Mouse (Mus musculus) layer of hippocampus, adult 9-10 months (tissue): ENCODE data around the gene Gm9.
A peak's percentile ranks its signal among the peaks of the same experiment; 100 is the strongest.
"Not testable (repeated sequence)": the region's sequence is repeated elsewhere in the genome, so short reads cannot be mapped to it uniquely, and the experiment has no call there.

Experiments
- DNase-seq: peaks from one replicate; pipeline ENCODE4 v3.0.0; 2022; ENCODE audit warnings: low spot score

Gm9 gene

DNA sequence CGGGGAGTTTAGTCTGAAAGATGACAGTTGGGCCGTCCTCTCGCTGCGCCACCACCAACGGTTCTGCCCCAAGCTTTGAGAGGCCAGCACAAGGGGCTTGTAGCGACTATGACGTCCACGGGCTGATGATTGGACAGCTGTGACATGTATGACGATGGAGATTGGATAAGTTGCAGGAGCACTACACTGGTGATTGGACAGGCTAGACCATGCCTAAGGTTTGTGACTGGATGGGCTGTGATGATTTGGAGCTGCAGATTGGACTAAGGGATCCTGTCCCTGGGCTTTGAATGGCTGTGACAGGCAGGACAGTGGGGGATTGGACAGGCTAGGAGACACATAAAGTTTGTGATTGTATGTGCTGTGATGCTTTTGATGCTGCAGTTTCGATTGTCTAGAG lies at the start of gene Gm9:
Gm9 (minus strand) TSS at position 101 of the 400 bp plus-strand sequence.
- no peak for DNase-seq

DNA sequence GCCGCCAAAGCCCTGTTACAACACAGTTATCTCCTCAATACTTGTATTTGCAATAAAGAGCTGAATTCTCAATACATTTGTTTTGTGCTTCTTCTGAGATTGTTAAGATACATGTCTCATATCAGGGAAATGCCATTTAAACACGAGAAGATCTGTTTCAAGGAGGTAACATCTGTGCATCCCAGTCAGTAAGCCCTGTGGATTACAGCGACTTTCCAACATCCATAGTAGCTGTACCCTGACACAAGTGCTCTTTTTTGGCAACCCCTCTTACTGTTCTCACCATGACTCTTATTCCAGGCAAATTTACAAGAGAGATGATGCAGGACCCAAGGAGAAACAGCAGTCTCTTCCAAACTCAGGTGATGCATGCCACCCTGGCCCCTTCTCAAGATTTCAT lies 38.8 kb upstream of the Gm9 start, which contains the start of gene Rhox3a:
Rhox3a (plus strand) TSS at position 301 of the 400 bp plus-strand sequence.
- DNase-seq: not testable (repeated sequence)

DNA sequence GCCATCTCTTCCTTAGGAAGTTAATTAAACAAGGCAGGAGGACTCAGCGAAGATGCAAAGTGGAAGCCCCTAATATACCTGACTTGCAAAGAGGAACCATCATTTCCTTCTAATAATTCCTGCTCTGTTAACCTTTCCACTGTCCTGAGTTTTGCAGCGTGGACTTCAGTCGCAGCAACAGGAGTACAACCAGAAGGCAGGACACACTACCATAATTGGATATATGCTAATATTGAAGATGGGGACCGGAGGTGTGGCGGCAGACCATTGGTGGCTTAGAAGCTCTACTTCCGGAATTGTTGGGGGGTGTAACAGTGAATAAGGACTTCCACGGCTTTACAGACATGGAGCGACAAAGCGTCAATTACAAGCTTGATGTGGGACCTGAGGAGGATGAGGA lies 33.8 kb upstream of the Gm9 start, which contains the start of gene Rhox2a:
Rhox2a (plus strand) TSS at position 301 of the 400 bp plus-strand sequence.
- DNase-seq: not testable (repeated sequence)

DNA sequence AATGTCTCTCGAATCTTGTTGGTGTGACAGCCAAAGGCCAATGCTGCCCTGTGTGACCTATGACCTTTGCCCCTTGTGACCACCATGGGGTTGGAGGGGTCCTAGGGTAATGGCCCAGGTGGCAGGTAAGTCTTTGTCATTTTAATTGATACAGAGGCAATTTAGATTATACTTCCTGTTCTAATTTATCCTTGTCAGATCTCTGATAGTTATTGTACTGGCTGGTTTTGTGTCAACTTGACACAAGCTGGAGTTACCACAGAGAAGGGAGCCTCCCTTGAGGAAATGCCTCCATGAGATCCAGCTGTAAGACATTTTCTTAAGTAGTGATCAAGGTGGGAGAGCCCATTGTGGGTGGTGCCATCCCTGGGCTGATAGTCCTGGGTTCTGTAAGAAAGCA lies 11.3 kb upstream of the Gm9 start, which contains the start of gene Rhox1:
Rhox1 (minus strand) TSS at position 101 of the 400 bp plus-strand sequence.
- DNase-seq: not testable (repeated sequence)

DNA sequence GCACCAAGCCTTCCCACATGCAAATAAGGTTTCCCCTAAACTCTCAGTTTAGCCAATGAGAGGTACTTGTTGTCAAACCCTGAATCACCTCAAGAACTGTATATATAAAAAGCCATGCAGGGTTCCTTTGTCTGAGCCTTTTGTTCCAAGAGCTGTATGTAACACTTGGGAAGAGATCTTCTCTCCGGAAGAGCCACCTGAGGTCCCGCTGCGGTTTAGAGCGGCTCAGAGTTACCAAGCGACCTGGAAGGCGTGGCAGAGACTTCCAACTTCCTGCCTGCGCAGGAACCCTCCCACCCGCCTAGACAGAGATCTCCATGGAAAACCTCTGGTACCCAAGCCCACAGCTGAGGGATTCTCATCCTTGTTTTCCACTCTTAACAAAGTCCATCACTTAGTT lies 12.2 kb downstream of the Gm9 start:
- DNase-seq: no peak

DNA sequence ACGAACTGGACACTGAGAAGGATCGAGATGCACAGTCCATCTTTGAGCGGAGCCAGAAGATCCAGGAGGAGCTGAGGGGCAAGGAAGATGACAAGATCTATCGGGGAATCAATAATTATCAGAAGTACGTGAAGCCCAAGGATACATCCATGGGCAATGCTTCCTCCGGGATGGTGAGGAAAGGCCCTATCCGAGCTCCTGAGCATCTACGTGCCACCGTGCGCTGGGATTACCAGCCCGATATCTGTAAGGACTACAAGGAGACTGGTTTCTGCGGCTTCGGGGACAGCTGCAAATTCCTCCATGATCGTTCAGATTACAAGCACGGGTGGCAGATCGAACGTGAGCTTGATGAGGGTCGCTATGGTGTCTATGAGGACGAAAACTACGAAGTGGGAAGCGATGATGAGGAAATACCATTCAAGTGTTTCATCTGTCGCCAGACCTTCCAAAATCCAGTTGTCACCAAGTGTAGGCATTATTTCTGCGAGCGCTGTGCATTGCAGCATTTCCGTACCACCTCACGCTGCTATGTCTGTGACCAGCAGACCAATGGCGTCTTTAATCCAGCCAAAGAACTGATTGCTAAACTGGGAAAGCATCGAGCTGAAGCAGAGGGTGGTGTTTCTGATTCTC lies 19.0 kb downstream of the Gm9 start:
- DNase-seq: no peak

DNA sequence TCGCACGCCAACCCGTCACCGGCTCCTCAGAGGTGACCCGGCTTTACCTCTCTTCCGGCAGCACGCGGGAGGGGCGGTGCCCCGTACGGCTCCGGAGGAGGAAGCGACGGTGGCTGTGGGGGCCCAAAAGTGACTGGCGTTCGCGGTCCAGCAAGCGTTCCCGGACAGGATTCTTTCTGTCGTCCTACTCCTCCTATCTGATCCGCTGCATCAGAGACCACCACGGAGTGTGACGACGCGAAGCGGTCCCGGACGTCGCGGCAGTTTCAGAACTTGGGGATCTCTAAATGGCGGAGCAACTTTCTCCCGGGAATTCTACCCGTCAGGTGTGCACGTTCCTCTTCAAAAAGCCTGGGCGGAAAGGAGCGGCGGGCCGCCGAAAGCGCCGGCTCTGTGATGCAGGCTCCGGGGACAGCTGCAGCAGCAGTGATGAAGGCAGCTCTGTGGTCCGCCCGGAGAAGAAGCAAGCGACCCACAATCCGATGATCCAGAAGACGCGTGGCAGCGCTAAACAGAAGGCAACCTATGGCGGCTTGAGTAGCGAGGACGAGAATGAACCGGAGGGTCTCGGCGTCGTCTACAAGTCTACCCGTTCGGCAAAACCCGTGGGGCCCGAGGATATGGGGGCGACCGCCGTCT lies 19.6 kb downstream of the Gm9 start, which contains the start of the genes Ndufa1 and Rnf113a1:
Ndufa1 (minus strand) TSS at position 59 of the 639 bp plus-strand sequence.
Rnf113a1 (plus strand) TSS at position 141 of the 639 bp plus-strand sequence.
- peak; percentile 22 for DNase-seq

DNA sequence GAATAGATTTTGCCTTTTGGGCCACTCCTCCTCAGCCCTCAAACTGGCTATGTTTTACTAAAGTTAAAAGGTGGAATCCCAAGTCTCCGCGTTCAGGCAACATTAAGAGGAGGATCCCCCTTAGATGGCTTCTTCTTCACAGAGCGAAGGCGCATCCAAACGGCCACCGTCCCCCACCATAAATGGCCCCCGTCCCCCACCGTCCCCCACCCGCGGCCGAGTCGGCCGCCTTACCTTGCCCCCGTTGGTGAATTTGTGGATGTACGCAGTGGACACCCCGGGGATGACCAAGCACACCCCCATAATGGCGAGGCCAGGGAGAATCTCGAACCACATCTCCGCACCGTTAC lies 20.1 kb downstream of the Gm9 start:
- no peak for DNase-seq

DNA sequence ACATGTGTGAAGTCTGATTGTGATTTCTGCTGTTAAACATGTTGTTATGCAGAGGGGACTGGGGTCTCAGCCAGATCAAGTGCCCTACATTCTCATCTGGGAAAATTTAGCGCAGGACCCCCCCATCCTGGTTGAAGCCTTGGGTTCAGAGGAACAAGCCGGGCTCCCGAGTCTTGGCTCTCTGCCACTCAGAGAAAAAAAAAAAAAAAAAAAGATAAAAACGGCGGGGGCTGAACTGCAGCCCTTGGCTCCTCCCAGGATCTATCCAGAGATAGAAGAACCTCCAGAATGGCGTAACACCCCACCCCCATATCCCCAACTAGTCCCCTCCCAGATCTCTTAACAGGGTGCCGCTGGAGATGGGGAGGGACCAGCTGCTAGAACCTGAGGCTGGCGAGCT lies 26.4 kb downstream of the Gm9 start:
- DNase-seq: not testable (repeated sequence)

DNA sequence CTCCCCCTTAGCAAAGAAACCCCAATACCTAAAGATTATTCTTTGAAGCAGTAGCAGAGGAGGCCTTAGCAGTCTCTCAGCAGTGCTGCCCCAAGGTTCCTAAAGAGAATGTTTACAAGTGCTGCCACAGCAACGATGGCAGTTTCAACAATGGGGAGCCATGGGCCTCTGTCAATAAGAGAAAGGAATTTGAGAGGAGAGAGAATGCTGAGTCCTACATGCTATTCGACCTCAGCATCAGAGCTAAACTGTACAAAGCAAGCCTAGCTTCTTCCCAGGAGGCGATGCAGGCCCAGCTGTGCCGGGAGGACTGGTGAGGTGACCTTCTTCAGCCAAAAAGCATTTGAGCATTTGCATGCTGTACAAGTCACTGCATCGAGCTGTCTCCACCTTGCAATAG lies 42.1 kb downstream of the Gm9 start, which contains the start of gene Akap14:
Akap14 (minus strand) TSS at position 101 of the 400 bp plus-strand sequence.
- no peak for DNase-seq

DNA sequence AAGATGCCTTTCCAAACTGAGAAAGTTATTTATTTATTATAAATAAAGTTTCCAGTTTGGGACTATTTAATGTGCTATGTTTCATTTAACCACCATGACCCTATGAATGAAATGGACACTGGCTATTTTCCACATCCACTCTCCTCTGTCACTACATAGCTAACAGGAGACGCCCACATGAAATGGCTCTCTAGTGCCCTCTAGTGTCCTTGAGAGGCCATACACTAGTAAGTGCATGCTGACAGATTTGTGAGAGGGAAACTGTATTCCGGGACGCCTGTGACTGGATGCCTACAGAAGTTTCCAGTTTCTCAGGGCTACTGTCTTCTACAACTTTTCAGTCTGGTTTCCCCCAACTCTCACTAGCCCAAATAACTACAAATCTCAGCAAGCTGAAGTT lies 43.8 kb downstream of the Gm9 start:
- DNase-seq: no peak

DNA sequence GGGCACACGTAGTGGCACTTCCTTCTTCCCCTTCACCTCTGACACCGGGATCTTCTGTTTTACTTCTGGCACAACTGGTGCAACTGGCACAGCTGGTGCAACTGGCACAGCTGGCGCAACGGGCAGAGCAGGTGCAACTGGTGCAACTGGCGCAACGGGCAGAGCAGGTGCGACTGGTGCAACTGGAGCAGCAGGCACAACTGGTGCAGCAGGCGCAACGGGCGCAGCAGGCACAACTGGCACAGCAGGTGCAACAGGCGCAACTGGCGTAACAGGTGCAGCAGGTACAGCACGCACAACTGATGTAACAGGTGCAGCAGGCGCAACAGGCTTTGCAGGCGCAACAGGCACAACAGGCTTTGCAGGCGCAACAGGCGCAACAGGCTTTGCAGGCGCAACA lies 47.7 kb downstream of the Gm9 start:
- no peak for DNase-seq

DNA sequence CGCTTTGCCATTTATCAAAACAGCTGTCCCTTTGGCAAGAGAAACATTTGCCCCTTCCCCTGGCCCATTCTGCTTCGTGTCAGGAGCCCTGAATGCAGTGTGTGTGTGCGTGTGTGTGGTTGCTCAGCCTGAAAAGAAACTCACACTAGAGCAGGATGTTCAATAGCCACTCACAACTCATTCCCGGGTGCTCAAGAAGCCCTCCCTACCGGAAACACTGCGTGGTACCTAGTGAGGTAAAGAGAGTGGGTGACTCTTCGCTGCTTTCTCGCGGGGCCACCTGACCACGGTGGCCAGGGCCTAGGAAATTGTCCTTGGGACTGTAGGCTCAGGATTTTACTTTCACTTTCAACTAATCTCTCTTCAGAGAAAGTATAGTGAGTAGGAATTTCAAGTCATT lies 49.7 kb downstream of the Gm9 start:
- no peak for DNase-seq
